Mouse (Mus musculus): ENCODE results near the gene AL607142.1. TPM values are rescaled to one million over a fixed set of nuclear protein-coding genes. Genes with fewer than 3 reads are reported as not detected.
A peak's percentile ranks its signal among the peaks of the same experiment; 100 is the strongest.

Gene AL607142.1
- polyA plus RNA-seq, 1 experiment from 2014 or later: not detected

GRCm38 (mm10) chr4:120142905-120143304 lies 78.1 kb downstream of the AL607142.1 start:
- Histone ChIP-seq H3K36me3 (ENCODE audit: control insufficient read depth, insufficient read depth, low read length) (no peaks in the 10 kb centered on the region), H3K4me1 (replicated peaks; ENCODE audit: control insufficient read depth, insufficient read depth) (no peaks in the 10 kb centered on the region), H3K4me2 (replicated peaks; ENCODE audit: low read depth) (no peak overlapping the region), H3K9me3 (ENCODE audit: control insufficient read depth, low read length) (no peaks in the 10 kb centered on the region), H3K9ac (ENCODE audit: low read length) (no peak overlapping the region), H3K27me3 (ENCODE audit: control insufficient read depth, insufficient read depth, low read length) (no peaks in the 10 kb centered on the region), H3K27ac (replicated peaks) (0 out of 2 replicates have a peak overlapping the region, but pooled peaks have one; percentile 4), H3K4me3 (ENCODE audit: low read depth, low read length) (no peak overlapping the region)
- no peak for DNase-seq (ENCODE audit: low spot score)
- no peak for TF ChIP-seq EP300 (optimal IDR thresholded peaks at IDR 0.05)
- TF ChIP-seq CTCF (IDR thresholded peaks at IDR 0.05; ENCODE audit: low read depth): 0 out of 2 replicates have a peak, but pooled peaks have one; percentile 11
- 66% methylated on average over 9 of the region's 9 CpGs for WGBS
- ATAC-seq (ENCODE audit: low FRiP score, low TSS enrichment): no peak

Other genes starting within 250 kb of the AL607142.1 start
- 1.9 and 2.2 TPM in 2 replicates for gene Edn2, start 96.2 kb downstream of the AL607142.1 start, polyA plus RNA-seq (2015; fragmentation: Nextera tagmentation; extraction: Ambion mirVana)
- gene Foxo6, start 222.4 kb downstream of the AL607142.1 start, polyA plus RNA-seq (2015; fragmentation: Nextera tagmentation; extraction: Ambion mirVana): 0.28 and 0.53 TPM in 2 replicates